Mouse (Mus musculus) monocyte, adult 59 days (primary cell): ENCODE data around the gene C1qtnf5. TPM values are rescaled to one million over a fixed set of nuclear protein-coding genes. Genes with fewer than 3 reads are reported as not detected.

Experiments
- total RNA-seq, 2 experiments: library from RNA; stranded (reverse); gene quantifications; one replicate each; pipeline ENCODE4 v1.2.4; 2023

C1qtnf5 gene
- total RNA-seq, result not detected

DNA sequence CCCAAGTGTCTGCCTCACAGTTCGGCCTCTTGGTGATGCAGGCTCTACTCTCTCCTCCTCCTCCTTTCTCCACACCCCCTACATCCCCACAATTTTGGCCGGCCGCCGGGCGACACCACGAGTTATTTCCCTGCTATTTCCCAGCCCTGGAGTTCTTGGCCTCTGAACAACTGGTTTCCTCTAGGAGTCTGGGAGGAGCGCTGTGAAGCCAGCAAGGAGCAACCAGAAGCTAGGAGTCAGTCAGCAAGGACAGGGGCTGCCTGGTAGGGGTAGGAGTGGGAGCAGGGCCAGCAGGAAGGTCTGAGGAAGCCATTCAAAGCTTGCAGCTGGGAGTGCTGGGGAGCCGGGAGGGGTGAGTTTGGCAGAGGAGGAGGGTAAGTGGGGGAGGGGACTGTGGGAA, at the start of gene C1qtnf5:
Gene C1qtnf5, plus strand, starts transcription at position 136 of the 400 bp plus-strand sequence.

DNA sequence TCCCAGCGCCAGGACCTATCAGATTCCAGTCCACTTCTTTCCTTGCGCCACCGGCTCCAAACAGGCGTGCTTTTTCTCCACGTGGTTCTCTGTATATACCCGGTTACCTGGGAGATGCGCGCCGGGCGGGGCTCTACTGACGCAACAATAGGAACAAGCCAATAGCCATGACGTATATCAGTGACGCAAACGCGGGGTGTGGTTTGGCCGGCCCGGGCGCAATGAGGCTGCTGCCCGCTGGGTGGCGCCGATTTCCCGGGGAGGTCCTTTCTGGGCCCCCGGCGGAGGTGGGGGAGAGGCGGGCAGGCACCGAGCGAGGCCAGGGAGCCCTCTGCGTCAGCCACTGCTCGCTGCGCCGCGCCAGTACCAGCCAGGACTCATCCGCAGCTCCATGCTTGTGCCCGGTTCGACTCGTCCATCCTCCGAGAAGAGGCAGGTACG, 40.2 kb upstream of the C1qtnf5 start, which contains the start of gene Usp2:
Gene Usp2, plus strand, starts transcription at position 237 of the 441 bp plus-strand sequence.

GRCm38 (mm10) chr9:44101490-44101889, 5.6 kb upstream of the C1qtnf5 start, which contains the start of gene Mfrp:
Mfrp (plus strand) TSS chr9:44101729.

DNA sequence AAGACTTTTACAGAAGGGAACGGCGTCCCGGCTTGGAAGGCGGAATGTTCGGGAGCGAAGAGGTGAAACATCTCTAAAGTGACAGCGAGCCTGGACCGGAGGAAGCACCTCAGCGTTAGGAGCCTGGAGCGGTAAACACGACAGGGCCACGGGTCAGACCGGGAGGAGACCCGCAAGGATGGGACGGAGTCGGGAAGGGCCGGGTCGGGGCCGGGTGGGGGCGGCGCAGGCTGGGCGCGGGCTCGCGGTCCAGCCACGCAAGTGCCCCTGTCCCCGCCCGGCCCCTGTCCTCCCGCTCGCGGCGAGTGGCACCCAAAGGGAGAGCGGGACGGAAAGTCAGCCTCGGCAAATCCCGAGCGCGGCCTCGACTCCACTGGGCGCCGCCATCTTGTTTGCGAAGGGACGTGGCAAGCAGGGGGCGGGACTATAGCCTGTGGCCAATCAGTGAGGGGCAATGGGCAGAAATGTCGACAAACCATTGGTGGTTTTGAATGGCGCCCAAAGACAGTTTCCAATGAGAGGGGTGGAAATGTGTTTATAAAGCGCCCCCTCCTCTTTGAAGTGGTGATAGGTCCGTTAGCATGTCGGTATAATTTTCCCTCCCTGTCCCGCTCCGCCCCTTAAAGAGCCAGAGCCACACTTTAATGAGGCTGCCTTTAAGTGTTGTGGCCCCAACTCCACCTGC, 6.2 kb downstream of the C1qtnf5 start, which contains the start of the genes Gm49380 and Rnf26:
Gene Gm49380, minus strand, starts transcription at position 396 of the 685 bp plus-strand sequence.
Gene Rnf26, minus strand, starts transcription at position 413 of the 685 bp plus-strand sequence.

GRCm38 (mm10) chr9:44134101-44134850, 27.2 kb downstream of the C1qtnf5 start, which contains the start of gene Mcam:
Mcam (plus strand) TSS chr9:44134469.

Other genes with a start within 250 kb of the C1qtnf5 start
- 1 to 10 TPM; 3.4 to 8.3 TPM for gene Thy1, start 63.9 kb upstream of the C1qtnf5 start, total RNA-seq
- 1 to 10 TPM; 4.6 to 7.1 TPM for gene Usp2, start 40.2 kb upstream of the C1qtnf5 start, total RNA-seq
- gene Mfrp, start 5.5 kb upstream of the C1qtnf5 start, total RNA-seq, result not detected
- not detected for gene Gm49380, start 6.3 kb downstream of the C1qtnf5 start, total RNA-seq
- gene Rnf26, start 6.3 kb downstream of the C1qtnf5 start, total RNA-seq, result 10 to 100 TPM; 13.9 to 14.0 TPM
- under 1 TPM in 1 of 2 experiments, not detected in 1; 0.16 TPM for gene Mcam, start 27.2 kb downstream of the C1qtnf5 start, total RNA-seq
- gene Cbl, start 126.8 kb downstream of the C1qtnf5 start, total RNA-seq, result 100 to 1,000 TPM; 223 to 230 TPM
- not detected for gene Ccdc153, start 133.4 kb downstream of the C1qtnf5 start, total RNA-seq
- under 1 TPM; 0.49 to 0.58 TPM for gene Pdzd3, start 144.2 kb downstream of the C1qtnf5 start, total RNA-seq
- gene Nlrx1, start 161.4 kb downstream of the C1qtnf5 start, total RNA-seq, result 10 to 100 TPM; 39.1 to 44.7 TPM
- gene Abcg4, start 181.4 kb downstream of the C1qtnf5 start, total RNA-seq, result not detected
- 10 to 100 TPM; 30.5 to 31.9 TPM for gene Hinfp, start 198.4 kb downstream of the C1qtnf5 start, total RNA-seq
- 10 to 100 TPM; 25.9 to 31.5 TPM for gene C2cd2l, start 213.0 kb downstream of the C1qtnf5 start, total RNA-seq
- gene Dpagt1, start 218.8 kb downstream of the C1qtnf5 start, total RNA-seq, result 10 to 100 TPM; 19.9 to 29.9 TPM
- gene H2afx, start 227.4 kb downstream of the C1qtnf5 start, total RNA-seq, result 10 to 100 TPM; 21.6 to 22.2 TPM
- 10 to 100 TPM; 19.4 to 20.5 TPM for gene Hmbs, start 237.0 kb downstream of the C1qtnf5 start, total RNA-seq